Mouse (Mus musculus) cerebellum, postnatal 25 days (tissue): ENCODE results near the gene Kiss1.

ENCODE experiments used
- DNase-seq, 2 experiments: peaks; one replicate each; pipeline ENCODE4 v3.0.0; 2021; ENCODE audit warnings: mixed read lengths in 2 of 2

The Kiss1 gene

GRCm38 (mm10) chr1:133321267-133321925 lies at the start of gene Kiss1:
Gene Kiss1, plus strand, starts transcription at chr1:133321875.
- DNase-seq = no peak

GRCm38 (mm10) chr1:133274163-133274562 lies 47.5 kb upstream of the Kiss1 start:
- no peak for DNase-seq

- DNase-seq = no peak
These were observed 44.7 kb upstream of the Kiss1 start for GRCm38 (mm10) chr1:133276983-133277382.

- no peak for DNase-seq
These were observed 43.1 kb upstream of the Kiss1 start for GRCm38 (mm10) chr1:133278539-133278938.

GRCm38 (mm10) chr1:133278946-133279631 lies 42.6 kb upstream of the Kiss1 start:
- no peak for DNase-seq

GRCm38 (mm10) chr1:133279632-133280093 lies 42.0 kb upstream of the Kiss1 start:
- DNase-seq = peak; percentile 26 to 35

DNA sequence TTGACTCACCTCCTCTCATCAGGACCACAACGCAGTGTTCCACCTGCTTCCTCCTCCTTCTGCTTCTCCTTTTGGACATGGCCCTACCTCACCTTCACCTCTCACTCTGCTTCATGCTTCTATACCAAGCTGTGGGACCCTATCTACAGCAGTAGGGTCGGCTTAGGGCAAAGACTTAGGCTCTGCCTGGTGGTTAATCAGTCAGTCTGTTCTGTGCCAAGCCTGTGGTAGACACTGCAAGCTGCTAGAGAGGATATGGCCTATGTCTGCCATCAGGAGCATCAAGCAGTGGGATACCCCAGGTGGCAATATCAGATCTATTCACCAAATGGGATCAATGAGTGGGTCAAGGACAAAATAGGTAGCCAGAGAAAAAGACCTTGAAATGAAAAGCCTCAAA lies 41.1 kb upstream of the Kiss1 start:
- DNase-seq = no peak

- no peak for DNase-seq
These were observed 35.8 kb upstream of the Kiss1 start for GRCm38 (mm10) chr1:133285907-133286306.

- DNase-seq = no peak
These were observed 34.6 kb upstream of the Kiss1 start for GRCm38 (mm10) chr1:133287051-133287450.

GRCm38 (mm10) chr1:133287880-133288279 lies 33.8 kb upstream of the Kiss1 start:
- no peak for DNase-seq

DNA sequence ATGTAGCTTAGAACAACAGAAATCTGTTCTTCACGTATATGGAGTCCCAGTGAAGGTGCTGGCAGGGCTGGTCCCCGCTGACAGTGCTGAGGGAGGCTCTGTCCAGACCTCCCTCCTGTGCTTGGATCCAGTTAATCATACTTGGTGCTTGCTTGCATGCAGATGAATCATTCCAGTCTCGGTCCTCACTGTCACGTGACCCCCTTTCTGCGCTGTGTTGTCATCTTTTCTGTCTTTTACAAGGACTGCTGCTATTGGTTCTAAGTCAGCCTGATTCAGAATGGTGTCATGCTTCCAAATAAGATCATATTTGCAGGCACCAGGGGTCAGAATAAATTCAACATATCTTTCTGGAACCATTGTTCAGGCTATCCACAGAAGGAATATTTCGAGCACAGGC lies 29.8 kb upstream of the Kiss1 start:
- DNase-seq = no peak

DNA sequence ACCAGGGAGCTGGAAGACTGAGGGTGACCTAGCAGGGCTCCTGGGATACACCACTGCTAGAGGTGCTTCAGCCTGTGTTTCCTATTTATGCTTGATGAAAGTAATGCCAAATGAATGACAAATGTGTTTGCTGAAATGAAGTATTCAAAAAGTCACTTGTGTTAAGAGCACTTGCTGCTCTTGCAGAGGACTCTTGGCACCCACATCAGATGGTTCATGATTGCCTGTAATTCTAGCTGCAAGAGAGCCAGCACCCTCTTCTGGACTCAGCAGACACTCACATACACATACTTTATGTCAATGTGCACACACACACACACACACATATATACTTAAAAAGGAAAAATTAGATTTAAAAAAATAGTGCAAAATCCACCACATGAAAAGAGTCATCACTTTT lies 29.1 kb upstream of the Kiss1 start:
- DNase-seq = no peak

DNA sequence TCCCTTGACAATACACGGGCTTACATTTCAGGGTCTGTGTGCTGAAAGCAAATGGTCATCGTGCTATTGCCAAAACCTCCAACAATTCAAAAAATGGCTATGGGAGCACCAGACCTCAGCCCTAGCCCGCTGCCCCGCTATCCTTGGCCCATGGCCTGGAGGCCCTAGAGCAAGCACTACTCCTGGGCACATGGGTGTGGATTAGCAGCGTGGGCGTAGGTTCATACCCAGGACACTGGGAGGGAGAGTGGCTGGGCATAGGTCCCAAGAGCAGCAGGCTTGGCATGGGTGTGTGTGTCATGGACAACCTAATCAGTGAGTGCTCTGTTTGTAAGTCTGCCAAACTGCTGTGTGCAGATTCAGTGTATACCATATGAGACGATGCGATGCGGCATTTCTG lies 25.3 kb upstream of the Kiss1 start:
- DNase-seq = peak; percentile 81 to 85

DNA sequence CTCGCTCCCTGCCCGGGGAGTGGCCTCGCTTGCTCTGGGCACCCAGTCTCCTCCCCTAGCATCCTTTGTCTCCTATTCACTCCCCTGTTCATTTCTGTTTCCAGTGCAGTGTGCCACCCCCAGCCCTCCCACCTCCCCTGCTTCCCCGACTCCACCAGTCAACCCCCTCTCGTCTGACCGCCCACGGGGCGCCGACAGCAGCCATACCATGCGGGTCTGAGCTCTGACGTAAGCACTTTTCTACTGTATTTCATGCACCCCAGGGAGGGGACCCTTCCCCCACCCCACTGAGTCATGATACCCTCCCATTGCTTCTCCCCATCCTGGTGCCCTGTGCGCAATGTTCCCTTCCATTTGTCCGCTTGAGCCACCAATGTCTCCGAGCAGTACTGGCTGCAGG lies 22.9 kb upstream of the Kiss1 start:
- no peak for DNase-seq

DNA sequence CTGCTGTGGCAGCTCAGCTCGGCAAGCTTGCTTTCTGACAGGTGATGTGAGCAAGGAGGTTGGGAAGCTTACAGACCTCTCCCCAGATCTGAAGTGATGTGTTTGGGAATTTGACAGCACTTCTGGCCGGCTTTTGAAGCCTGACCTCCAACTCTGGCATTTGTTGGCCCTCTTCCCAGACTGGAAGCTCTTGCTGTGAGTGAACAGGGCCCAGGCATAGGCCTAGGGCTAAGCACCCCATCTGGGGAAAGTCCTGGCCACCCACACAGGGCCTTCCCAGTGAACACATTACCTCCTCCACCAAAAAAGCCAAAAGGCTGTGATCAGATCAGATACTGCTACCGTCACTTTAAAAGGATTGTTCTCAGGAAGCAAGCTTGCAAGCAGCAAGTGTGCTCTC lies 19.1 kb upstream of the Kiss1 start:
- DNase-seq = peak in 1 of 2 experiments; percentile 36

- peak; percentile 83 to 90 for DNase-seq
These were observed 14.8 kb upstream of the Kiss1 start for GRCm38 (mm10) chr1:133306842-133307241.

DNA sequence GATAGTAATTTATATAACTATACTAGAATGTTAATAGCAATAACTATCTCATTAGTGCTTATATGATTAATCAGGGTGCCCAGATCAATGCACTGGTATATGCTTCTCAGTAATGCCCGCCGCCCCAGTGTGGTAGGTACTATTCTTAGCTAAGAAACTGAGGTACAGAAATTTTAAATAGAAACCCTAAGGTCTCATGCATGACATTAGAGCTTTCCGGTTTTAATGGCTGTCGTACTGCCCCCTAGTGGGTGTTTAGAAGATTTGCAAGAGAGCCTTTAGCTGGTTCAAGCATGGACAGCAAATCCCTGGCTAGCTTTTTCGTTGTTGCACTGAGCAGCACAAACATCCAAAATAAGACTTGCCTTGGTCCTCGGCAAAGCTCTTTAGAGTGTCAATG lies 14.4 kb upstream of the Kiss1 start:
- DNase-seq = peak; percentile 46 to 56

DNA sequence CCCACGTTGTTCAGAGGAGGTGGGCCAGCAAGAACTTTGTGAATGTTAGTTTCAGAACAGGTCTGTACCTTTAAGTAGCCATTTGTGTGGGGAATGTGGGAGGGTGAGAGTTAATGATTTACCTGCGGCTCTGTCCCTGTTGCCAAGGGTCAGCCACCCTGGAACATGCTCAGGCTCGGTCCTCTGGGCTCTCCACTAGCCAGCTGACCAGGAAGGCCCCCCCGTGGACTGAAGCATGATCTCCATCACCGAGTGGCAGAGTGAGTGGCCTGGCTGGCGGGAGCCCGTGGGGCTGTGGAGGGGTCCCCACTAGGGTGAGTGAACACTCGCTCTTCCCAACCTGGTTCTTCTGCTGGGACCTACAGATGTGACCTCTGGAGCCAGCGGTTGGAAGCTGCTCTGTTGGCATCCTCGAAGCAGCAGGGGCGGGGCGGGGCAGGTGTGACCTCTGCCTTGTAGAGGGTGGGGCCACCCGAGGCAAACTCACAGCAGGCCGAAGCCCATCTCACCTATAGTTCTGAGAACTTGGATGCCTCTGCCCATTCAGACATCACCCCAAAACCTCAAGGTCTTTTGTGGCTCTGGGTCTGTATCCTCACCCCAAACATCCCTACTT lies 11.9 kb upstream of the Kiss1 start, which contains the start of gene Golt1a:
TSS of gene Golt1a (plus strand) at position 149 of the 616 bp plus-strand sequence.
- no peak for DNase-seq

- no peak for DNase-seq
These were observed 10.4 kb upstream of the Kiss1 start for GRCm38 (mm10) chr1:133311240-133311639.

GRCm38 (mm10) chr1:133311946-133312345 lies 9.7 kb upstream of the Kiss1 start:
- no peak for DNase-seq

- DNase-seq = peak; percentile 45 to 70
These were observed 7.3 kb upstream of the Kiss1 start for GRCm38 (mm10) chr1:133314364-133314763.

- no peak for DNase-seq
These were observed 5.9 kb upstream of the Kiss1 start for GRCm38 (mm10) chr1:133315775-133316174.

GRCm38 (mm10) chr1:133316577-133316976 lies 5.1 kb upstream of the Kiss1 start:
- no peak for DNase-seq

- no peak for DNase-seq
These were observed 4.5 kb upstream of the Kiss1 start for GRCm38 (mm10) chr1:133317149-133317548.
